Mouse (Mus musculus): ENCODE data around the gene Lyl1. TPM values are rescaled to one million over a fixed set of nuclear protein-coding genes. Genes with fewer than 3 reads are reported as not detected.

Gene Lyl1
- polyA plus RNA-seq, 1 experiment from 2014 or later, result 5.6 TPM

- H3K4me1 ChIP-seq, result peaks cover 7% of the 10 kb centered on the region
- H3K4me2 ChIP-seq (replicated peaks), result no peak overlapping the region
- H3K4me3 ChIP-seq, result no peak overlapping the region
- H3K27ac ChIP-seq (replicated peaks), result no peak overlapping the region
- H3K36me3 ChIP-seq, result peaks cover 46% of the 10 kb centered on the region
- no peaks in the 10 kb centered on the region for H3K9me3 ChIP-seq
- no peak for ATAC-seq (ENCODE audit: low FRiP score, low read depth)
- 97% methylated on average over 5 of the region's 5 CpGs for WGBS
- no peak overlapping the region for H3K9ac ChIP-seq (replicated peaks)
- peaks cover 34% of the 10 kb centered on the region for H3K27me3 ChIP-seq
Measured at GRCm38 (mm10) chr8:84698288-84698687, 3.0 kb upstream of the Lyl1 start.

GRCm38 (mm10) chr8:84698929-84699401 is 2.3 kb upstream of the Lyl1 start:
- H3K27me3 ChIP-seq, result peaks cover 41% of the 10 kb centered on the region
- H3K4me3 ChIP-seq, result no peak overlapping the region
- H3K36me3 ChIP-seq, result peaks cover 40% of the 10 kb centered on the region
- no peak overlapping the region for H3K9ac ChIP-seq (replicated peaks)
- 94% methylated on average over 9 of the region's 9 CpGs for WGBS
- ATAC-seq (ENCODE audit: low FRiP score, low read depth), result no peak
- H3K27ac ChIP-seq (replicated peaks), result no peak overlapping the region
- peaks cover 11% of the 10 kb centered on the region for H3K4me1 ChIP-seq
- no peak overlapping the region for H3K4me2 ChIP-seq (replicated peaks)
- no peaks in the 10 kb centered on the region for H3K9me3 ChIP-seq

GRCm38 (mm10) chr8:84699861-84700322 is 1.4 kb upstream of the Lyl1 start:
- Histone ChIP-seq H3K4me3 (no peak overlapping the region), H3K36me3 (peaks cover 37% of the 10 kb centered on the region), H3K9me3 (no peaks in the 10 kb centered on the region), H3K4me2 (replicated peaks) (no peak overlapping the region), H3K27ac (replicated peaks) (0 out of 2 replicates have a peak overlapping the region, but pooled peaks have one; percentile 1), H3K4me1 (peaks cover 17% of the 10 kb centered on the region), H3K27me3 (peaks cover 50% of the 10 kb centered on the region), H3K9ac (replicated peaks) (no peak overlapping the region)
- WGBS, result 64% methylated on average over 7 of the region's 7 CpGs
- ATAC-seq (ENCODE audit: low FRiP score, low read depth), result no peak

DNA sequence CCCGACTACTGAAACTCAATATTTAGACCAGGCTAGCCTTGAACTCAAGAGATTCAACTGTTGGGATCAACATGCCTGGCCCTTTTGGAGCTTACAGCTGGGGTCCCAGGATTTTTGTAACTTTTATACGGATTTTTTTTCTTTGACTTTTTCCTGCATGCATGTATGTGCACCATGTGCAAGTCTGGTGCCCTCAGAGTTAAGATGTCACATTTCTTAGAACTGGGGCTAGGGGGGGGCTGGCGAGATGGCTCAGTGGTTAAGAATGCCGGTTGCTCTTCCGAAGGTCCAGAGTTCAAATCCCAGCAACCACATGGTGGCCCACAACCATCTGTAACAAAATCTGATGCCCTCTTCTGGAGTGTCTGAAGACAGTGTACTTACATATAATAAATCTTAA is 731 bp upstream of the Lyl1 start:
- no peak overlapping the region for H3K27ac ChIP-seq (replicated peaks)
- 86% methylated on average over 5 of the region's 5 CpGs for WGBS
- H3K4me2 ChIP-seq (replicated peaks), result no peak overlapping the region
- H3K4me1 ChIP-seq, result peaks cover 23% of the 10 kb centered on the region
- peaks cover 31% of the 10 kb centered on the region for H3K36me3 ChIP-seq
- H3K9me3 ChIP-seq, result no peaks in the 10 kb centered on the region
- peaks cover 57% of the 10 kb centered on the region for H3K27me3 ChIP-seq
- no peak overlapping the region for H3K4me3 ChIP-seq
- no peak for ATAC-seq (ENCODE audit: low FRiP score, low read depth)
- H3K9ac ChIP-seq (replicated peaks), result no peak overlapping the region

GRCm38 (mm10) chr8:84702561-84702960 is 1.3 kb downstream of the Lyl1 start:
- Histone ChIP-seq H3K9ac (replicated peaks) (no peak overlapping the region), H3K9me3 (no peaks in the 10 kb centered on the region), H3K4me3 (0 out of 2 replicates have a peak overlapping the region, but pooled peaks have one; percentile 1), H3K27ac (replicated peaks) (no peak overlapping the region), H3K27me3 (peaks cover 73% of the 10 kb centered on the region), H3K4me1 (peaks cover 37% of the 10 kb centered on the region), H3K4me2 (replicated peaks) (0 out of 2 replicates have a peak overlapping the region, but pooled peaks have one; percentile 4), H3K36me3 (peaks cover 18% of the 10 kb centered on the region)
- WGBS, result 70% methylated on average over 9 of the region's 9 CpGs
- no peak for ATAC-seq (ENCODE audit: low FRiP score, low read depth)

- Histone ChIP-seq H3K4me3 (0 out of 2 replicates have a peak overlapping the region, but pooled peaks have one; percentile 1), H3K4me1 (peaks cover 42% of the 10 kb centered on the region), H3K9ac (replicated peaks) (no peak overlapping the region), H3K36me3 (peaks cover 13% of the 10 kb centered on the region), H3K9me3 (no peaks in the 10 kb centered on the region), H3K4me2 (replicated peaks) (0 out of 2 replicates have a peak overlapping the region, but pooled peaks have one; percentile 30), H3K27me3 (peaks cover 78% of the 10 kb centered on the region), H3K27ac (replicated peaks) (no peak overlapping the region)
- no peak for ATAC-seq (ENCODE audit: low FRiP score, low read depth)
- WGBS, result 77% methylated on average over 6 of the region's 6 CpGs
Measured at GRCm38 (mm10) chr8:84702963-84703465, 1.8 kb downstream of the Lyl1 start.

DNA sequence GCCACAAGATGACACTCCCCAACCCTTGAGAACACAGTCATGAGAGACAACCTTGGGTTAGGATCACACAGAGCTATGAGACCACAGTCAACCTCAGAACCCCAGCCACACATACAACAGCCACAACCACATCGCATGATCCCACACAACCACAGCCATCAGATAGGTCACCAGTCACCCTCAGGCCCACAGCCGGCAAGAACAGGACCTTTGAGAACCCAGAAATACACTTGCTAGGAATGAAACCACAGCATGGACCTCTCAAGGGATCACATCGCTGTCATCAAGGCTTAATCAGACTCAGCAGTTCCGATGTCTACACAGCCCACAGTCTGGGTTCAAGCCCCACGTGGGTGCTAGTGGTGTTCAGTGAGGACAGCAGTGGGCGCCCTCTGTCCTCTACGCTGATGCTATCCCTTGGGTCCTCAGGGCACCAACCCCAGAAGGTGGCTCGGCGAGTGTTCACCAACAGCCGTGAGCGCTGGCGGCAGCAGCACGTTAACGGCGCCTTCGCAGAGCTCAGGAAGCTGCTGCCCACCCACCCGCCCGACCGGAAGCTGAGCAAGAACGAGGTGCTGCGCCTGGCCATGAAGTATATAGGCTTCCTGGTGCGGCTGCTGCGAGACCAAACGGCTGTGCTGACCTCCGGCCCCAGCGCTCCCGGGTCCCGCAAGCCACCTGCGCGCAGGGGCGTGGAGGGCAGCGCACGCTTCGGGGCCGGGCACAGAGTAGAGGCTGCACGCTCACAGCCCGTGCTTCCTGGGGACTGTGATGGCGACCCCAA is 2.4 kb downstream of the Lyl1 start:
- WGBS, result 7% methylated on average over 38 of the region's 38 CpGs
- no peak for ATAC-seq (ENCODE audit: low FRiP score, low read depth)
- Histone ChIP-seq H3K36me3 (peaks cover 8% of the 10 kb centered on the region), H3K9ac (replicated peaks) (no peak overlapping the region; the same call in 1 of the 2 replicates), H3K4me2 (replicated peaks) (peak overlapping the region; percentile 30), H3K4me3 (peak overlapping the region; percentile 23), H3K9me3 (no peaks in the 10 kb centered on the region), H3K4me1 (peaks cover 48% of the 10 kb centered on the region), H3K27ac (replicated peaks) (no peak overlapping the region), H3K27me3 (peaks cover 84% of the 10 kb centered on the region)

DNA sequence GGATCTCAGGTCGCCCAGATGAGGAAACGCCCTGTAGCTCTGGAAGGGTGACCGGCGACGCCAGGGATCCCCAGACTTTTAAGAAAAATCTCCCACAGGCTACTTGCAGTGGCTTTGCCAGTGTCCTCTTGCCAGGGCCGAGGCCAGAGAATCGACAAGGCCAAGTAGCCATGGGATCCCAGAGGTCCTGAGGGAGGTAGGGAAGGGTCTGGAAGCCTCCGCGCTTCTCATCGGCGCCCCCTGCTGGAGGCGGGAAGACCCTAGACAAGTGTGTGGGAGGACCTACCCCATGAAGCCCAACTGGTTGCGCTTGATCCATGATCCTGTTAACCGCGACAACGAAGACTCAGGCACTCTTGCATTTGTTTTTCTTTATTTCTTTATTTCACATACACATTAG is 3.1 kb downstream of the Lyl1 start:
- H3K4me2 ChIP-seq (replicated peaks), result peak overlapping the region; percentile 30
- H3K4me3 ChIP-seq, result peak overlapping the region; percentile 23; the same call in 1 of the 2 replicates
- peaks cover 91% of the 10 kb centered on the region for H3K27me3 ChIP-seq
- WGBS, result 2% methylated on average over 16 of the region's 16 CpGs
- H3K9ac ChIP-seq (replicated peaks), result no peak overlapping the region; the same call in 1 of the 2 replicates
- no peaks in the 10 kb centered on the region for H3K9me3 ChIP-seq
- peak; percentile 52; the same call in 1 of the 2 replicates for ATAC-seq (ENCODE audit: low FRiP score, low read depth)
- H3K4me1 ChIP-seq, result peaks cover 55% of the 10 kb centered on the region
- no peak overlapping the region for H3K27ac ChIP-seq (replicated peaks)
- peaks cover under 1% of the 10 kb centered on the region; the same call in 1 of the 2 replicates for H3K36me3 ChIP-seq

DNA sequence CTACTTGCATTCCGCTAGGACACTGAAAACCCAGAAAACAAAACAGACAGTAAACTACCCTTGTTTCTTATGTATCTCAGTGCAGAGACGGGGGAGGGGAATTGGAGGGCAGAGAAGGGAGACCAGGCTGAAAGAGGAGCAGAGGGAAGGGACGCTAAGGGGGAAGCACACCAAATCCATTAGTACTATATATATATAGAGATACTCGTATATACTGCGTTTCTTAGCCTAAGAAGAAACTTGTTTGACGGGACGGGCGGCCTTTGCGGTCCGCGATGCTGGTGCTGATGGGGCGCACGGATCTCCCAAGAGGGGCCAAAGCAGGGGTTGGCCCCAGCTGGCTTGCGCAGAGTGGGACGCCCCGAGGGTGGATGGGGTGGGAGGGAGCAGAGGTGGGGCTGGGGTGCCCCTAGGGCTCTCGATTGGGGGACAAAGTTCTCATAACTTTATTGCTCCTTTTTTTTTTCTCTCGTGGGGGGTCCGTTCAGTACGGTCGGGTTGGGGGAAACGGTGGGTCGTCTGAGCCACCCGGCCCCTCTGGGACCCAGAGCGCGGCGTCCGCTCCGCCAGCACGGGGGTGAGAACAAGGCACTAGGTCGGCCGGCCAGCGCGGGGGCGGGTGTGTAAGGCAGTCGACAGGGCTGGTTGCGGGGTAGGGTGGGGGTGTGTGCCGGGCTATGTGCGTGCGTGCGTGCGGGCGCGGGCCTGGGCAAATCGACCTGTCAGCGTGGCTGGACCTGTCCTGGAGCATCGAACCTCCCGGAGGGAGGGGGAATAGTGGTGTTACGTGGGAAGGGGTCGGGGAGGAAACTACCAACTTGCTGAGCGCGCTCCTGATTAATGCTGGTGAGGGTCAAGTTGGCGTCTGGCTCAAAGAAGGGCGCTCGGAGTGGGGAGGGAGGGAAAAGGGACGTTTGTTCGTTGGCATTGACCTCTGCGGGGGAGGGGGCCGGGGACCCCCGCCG is 3.9 kb downstream of the Lyl1 start:
- Histone ChIP-seq H3K27me3 (peaks cover 96% of the 10 kb centered on the region), H3K4me3 (peak overlapping the region; percentile 31), H3K9me3 (no peaks in the 10 kb centered on the region), H3K27ac (replicated peaks) (peak overlapping the region; percentile 40; the same call in 1 of the 2 replicates), H3K9ac (replicated peaks) (peak overlapping the region; percentile 31; the same call in 1 of the 2 replicates), H3K4me2 (replicated peaks) (peak overlapping the region; percentile 30), H3K4me1 (peaks cover 60% of the 10 kb centered on the region), H3K36me3 (no peaks in the 10 kb centered on the region)
- 2% methylated on average over 56 of the region's 61 CpGs for WGBS
- no peak for ATAC-seq (ENCODE audit: low FRiP score, low read depth)

DNA sequence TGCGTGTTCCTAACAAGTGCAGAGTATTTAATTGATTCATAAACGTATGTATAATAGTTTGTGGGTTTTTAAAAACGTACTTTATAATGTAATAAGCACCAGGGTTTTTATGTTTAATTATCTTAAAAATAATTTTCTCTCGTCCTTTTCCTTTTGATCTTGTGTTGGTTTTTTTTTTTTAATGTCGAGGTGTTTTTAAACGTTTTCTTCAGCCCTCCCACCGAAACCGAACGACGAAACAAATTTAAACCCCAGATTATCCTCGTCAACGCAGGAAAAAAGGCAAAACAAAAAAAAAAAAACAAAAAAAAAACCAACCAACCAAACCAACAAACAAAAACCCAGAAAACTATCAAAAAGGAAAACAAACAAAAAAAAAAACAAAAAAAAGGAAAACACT is 4.7 kb downstream of the Lyl1 start:
- H3K27ac ChIP-seq (replicated peaks), result 0 out of 2 replicates have a peak overlapping the region, but pooled peaks have one; percentile 40
- no peak for ATAC-seq (ENCODE audit: low FRiP score, low read depth)
- H3K4me2 ChIP-seq (replicated peaks), result peak overlapping the region; percentile 30
- peak overlapping the region; percentile 31 for H3K4me3 ChIP-seq
- no peaks in the 10 kb centered on the region for H3K9me3 ChIP-seq
- no peak overlapping the region for H3K9ac ChIP-seq (replicated peaks)
- peaks cover 94% of the 10 kb centered on the region for H3K27me3 ChIP-seq
- under 1% methylated on average over 12 of the region's 12 CpGs for WGBS
- no peaks in the 10 kb centered on the region for H3K36me3 ChIP-seq
- H3K4me1 ChIP-seq, result peaks cover 64% of the 10 kb centered on the region

GRCm38 (mm10) chr8:84706610-84707266 is 5.5 kb downstream of the Lyl1 start:
- Histone ChIP-seq H3K27ac (replicated peaks) (peak overlapping the region; percentile 20), H3K4me1 (peaks cover 65% of the 10 kb centered on the region)

More at GRCm38 (mm10) chr8:84706610-84707266, 5.5 kb downstream of the Lyl1 start:
- H3K27me3 ChIP-seq, result peaks cover 93% of the 10 kb centered on the region
- H3K36me3 ChIP-seq, result no peaks in the 10 kb centered on the region
- H3K4me2 ChIP-seq (replicated peaks), result peak overlapping the region; percentile 26
- H3K9me3 ChIP-seq, result no peaks in the 10 kb centered on the region
- peak overlapping the region; percentile 32; the same call in 1 of the 2 replicates for H3K9ac ChIP-seq (replicated peaks)
- no peak for ATAC-seq (ENCODE audit: low FRiP score, low read depth)
- WGBS, result 1% methylated on average over 45 of the region's 45 CpGs
- H3K4me3 ChIP-seq, result peak overlapping the region; percentile 29

Data from midbrain, embryonic 12.5 days (tissue).